Mouse (Mus musculus) G1E (cell line): ENCODE data around the gene P2rx4. TPM values are rescaled to one million over a fixed set of nuclear protein-coding genes. Genes with fewer than 3 reads are reported as not detected.

Experiments used
- ATAC-seq: 2 replicates; pipeline ENCODE4 v1.8.0; 2016; ENCODE audit warnings: mild to moderate bottlenecking; ENCODE audit not compliant: insufficient number of reproducible peaks, poor library complexity, low FRiP score, severe bottlenecking; ENCODE audit errors: extremely low read depth
- DNase-seq: peaks from one replicate; pipeline ENCODE4 v3.0.0; 2012; ENCODE audit warnings: low spot score
- H3K27me3 ChIP-seq: 2 replicates; pipeline ENCODE4 v1.6.1; 2012; ENCODE audit warnings: mild to moderate bottlenecking, low read length, inconsistent platforms; ENCODE audit not compliant: insufficient read depth
- H3K36me3 ChIP-seq: replicated peaks from 2 replicates; pipeline ENCODE3; 2012; ENCODE audit warnings: mild to moderate bottlenecking, inconsistent platforms
- H3K4me1 ChIP-seq: 2 replicates; pipeline ENCODE4 v1.6.1; 2012; ENCODE audit warnings: low read depth, low read length, inconsistent platforms, mixed read lengths; ENCODE audit not compliant: insufficient read depth
- H3K4me3 ChIP-seq: 2 replicates; pipeline ENCODE4 v1.5.1; 2012; ENCODE audit warnings: low read depth, mild to moderate bottlenecking, inconsistent platforms, low read length, moderate library complexity, mixed read lengths
- H3K9me3 ChIP-seq: replicated peaks from 2 replicates; pipeline ENCODE4 v1.6.1; 2012; ENCODE audit warnings: inconsistent platforms
- CTCF ChIP-seq: IDR thresholded peaks from 2 replicates; pipeline ENCODE4 v1.5.1; 2012; ENCODE audit warnings: low read depth, low read length, inconsistent platforms, mixed read lengths
- GATA1 ChIP-seq: IDR thresholded peaks from 2 replicates; pipeline ENCODE4 v1.6.1; 2012; ENCODE audit warnings: borderline replicate concordance, low read length, inconsistent platforms, mixed read lengths
- GATA2 ChIP-seq: IDR thresholded peaks from 2 replicates; pipeline ENCODE4 v1.6.1; 2012; ENCODE audit warnings: low read depth, low read length, inconsistent platforms, borderline replicate concordance
- POLR2AphosphoS5 ChIP-seq: IDR thresholded peaks from 2 replicates; pipeline ENCODE4 v1.6.1; 2012; ENCODE audit warnings: low read depth, low read length, inconsistent platforms; ENCODE audit not compliant: insufficient replicate concordance
- TAL1 ChIP-seq: conservative IDR thresholded peaks from 2 replicates; pipeline ENCODE4 v1.6.1; 2012; ENCODE audit warnings: low read depth, low read length, inconsistent platforms, mixed read lengths
- polyA plus RNA-seq: library from polyadenylated mRNA; stranded (reverse); fragments of >175 nt; gene quantifications from 2 replicates; pipeline ENCODE4 v1.2.3, GENCODE M21; 2012
- total RNA-seq, 2 experiments: library from RNA; stranded (forward) in 1 of 2; stranded (reverse) in 1 of 2; fragments of 200-1000 nt in 1 of 2; fragments of >200 nt in 1 of 2; fragmentation: Nextera tagmentation in 1 of 2; gene quantifications; 2 replicates each; pipeline ENCODE4 v1.2.3; 2014 to 2017

The P2rx4 gene
- total and polyA plus RNA-seq, 3 experiments: 12.1 to 61.2 (median 44.0) TPM

DNA sequence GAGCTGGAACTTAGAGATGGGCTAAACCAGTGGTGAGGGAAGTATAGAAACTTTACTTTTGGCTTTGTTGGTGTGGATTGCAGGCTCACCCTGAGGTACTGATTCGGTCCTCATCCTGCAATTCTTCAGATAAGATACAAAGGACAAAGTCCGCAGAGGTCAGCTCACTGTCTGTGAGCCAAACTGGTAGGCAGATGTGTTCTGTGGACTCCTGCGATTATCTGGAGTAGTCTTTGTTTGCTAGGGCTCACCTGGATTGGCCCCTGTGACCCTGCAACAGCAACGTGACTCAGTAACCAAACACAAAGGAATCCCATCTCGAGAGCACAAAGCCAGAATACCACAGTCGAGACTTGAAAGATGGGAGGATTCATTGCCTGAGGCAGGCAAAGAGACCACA lies 16.9 kb upstream of the P2rx4 start:
- TF ChIP-seq GATA2: no peak
- no peak for TF ChIP-seq POLR2AphosphoS5
- TF ChIP-seq TAL1: no peak
- no peak for TF ChIP-seq GATA1
- no peak for TF ChIP-seq CTCF
- no peak overlapping the region for H3K4me3 ChIP-seq
- peaks cover 7% of the 10 kb centered on the region for H3K27me3 ChIP-seq
- peaks cover 3% of the 10 kb centered on the region; the same call in 1 of the 2 replicates for H3K9me3 ChIP-seq
- DNase-seq (no peak), ATAC-seq (no peak)
- H3K36me3 ChIP-seq: no peaks in the 10 kb centered on the region
- peaks cover 6% of the 10 kb centered on the region; the same call in 1 of the 2 replicates for H3K4me1 ChIP-seq

DNA sequence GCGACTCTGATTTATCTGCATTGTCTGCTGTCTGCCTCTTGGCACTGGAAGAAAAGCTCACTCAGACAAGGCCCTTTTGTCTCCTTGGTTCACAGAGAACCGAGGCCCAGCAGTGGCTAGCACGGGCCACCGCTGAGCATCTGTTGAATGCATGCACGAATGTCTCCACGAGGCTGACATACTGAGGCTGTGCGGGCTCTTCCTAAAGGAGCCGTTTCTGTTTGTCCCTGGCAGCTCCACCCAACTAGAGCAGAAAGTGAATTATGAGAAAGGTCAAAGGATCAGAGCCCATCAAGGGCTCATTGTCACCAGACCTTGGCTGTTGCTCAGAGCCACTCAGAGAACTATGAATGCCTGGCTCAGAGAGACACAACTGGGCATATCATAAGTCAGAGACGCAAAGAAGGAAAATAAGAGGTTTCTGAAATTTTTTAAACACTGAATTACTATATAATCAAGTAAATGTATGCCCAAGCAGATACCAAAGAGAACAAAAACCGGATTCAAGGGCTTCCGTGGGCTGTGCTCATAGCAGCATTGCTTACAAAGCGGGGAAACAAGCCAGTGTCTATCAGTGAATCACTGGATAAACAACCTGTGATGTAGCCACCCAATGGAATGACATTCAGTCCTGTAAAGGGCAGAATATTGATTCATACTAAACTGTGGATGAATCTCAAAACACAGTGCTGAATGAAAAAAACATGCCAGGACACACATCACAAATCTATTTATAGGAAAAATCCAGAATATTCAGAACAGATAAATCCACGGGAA lies 13.7 kb upstream of the P2rx4 start:
- no peak for DNase-seq
- Histone ChIP-seq H3K4me3 (no peak overlapping the region), H3K9me3 (no peaks in the 10 kb centered on the region), H3K4me1 (peaks cover 32% of the 10 kb centered on the region), H3K36me3 (no peaks in the 10 kb centered on the region), H3K27me3 (peaks cover 5% of the 10 kb centered on the region; the same call in 1 of the 2 replicates)
- TF ChIP-seq GATA1 (no peak), GATA2 (no peak), CTCF (no peak), TAL1 (no peak), POLR2AphosphoS5 (no peak)
- no peak for ATAC-seq

DNA sequence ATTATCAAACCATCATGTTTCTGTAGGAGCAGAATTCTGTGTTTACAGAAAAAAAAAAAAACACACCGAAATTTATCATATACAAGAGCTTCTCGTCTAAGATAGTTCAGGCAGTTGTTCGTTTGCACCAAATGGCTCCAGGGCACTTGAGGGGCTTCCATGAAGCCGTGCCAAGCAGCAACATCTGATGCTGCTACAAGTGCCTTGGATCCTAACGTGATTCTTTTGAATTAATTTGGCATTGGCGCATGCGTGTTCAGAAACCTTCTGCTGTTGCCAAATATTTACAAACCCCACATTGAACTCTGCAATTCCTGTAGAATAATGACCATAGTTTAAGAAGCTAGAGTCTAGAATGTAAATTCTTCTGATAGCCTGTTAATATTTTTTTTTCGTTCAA lies 11.8 kb upstream of the P2rx4 start:
- ATAC-seq (no peak), DNase-seq (no peak)
- no peaks in the 10 kb centered on the region for H3K9me3 ChIP-seq
- no peak overlapping the region for H3K4me3 ChIP-seq
- peaks cover 5% of the 10 kb centered on the region; the same call in 1 of the 2 replicates for H3K27me3 ChIP-seq
- peaks cover 49% of the 10 kb centered on the region for H3K4me1 ChIP-seq
- TF ChIP-seq TAL1 (no peak), GATA1 (no peak), POLR2AphosphoS5 (no peak), GATA2 (no peak), CTCF (no peak)
- H3K36me3 ChIP-seq: no peaks in the 10 kb centered on the region

DNA sequence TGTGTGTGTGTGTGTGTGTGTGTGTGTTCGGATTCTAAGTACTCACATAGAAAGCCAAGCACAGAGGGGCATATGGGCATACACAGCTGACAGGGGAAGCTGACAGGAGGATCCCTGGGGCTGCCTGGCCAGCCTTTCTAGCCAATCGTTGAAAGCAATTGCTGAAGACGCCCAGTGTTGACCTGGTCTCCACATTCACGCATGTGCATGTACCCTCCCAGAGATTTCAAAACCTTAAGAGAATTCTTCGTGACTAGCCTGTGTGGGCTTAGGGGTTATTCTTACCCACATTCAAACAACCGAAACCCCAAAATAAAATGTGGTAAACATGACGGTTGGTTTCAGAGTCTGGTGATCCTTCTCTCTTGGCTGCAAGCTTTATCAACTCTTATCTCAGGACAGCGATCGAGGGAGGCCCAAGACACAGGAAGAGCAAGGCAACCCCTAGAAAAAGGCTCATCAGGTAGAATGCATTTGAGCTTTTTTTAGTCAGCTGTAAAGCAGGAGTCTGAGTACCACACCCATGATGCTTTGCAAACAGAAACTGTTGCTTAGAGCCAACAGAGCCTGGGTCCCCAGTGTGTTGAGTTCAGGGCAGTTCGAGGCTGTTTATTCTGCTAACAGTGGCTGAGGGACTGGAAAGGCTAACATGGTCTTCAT lies 9.2 kb upstream of the P2rx4 start:
- Histone ChIP-seq H3K4me3 (peak overlapping the region; percentile 30; the same call in 1 of the 2 replicates), H3K9me3 (no peaks in the 10 kb centered on the region), H3K36me3 (no peaks in the 10 kb centered on the region), H3K4me1 (peaks cover 64% of the 10 kb centered on the region), H3K27me3 (0 out of 2 replicates have a peak, but pooled peaks cover 2% of the 10 kb centered on the region)
- ATAC-seq: peak; percentile 24
- TF ChIP-seq CTCF (no peak), GATA2 (no peak), POLR2AphosphoS5 (no peak), TAL1 (no peak), GATA1 (no peak)
- no peak for DNase-seq

DNA sequence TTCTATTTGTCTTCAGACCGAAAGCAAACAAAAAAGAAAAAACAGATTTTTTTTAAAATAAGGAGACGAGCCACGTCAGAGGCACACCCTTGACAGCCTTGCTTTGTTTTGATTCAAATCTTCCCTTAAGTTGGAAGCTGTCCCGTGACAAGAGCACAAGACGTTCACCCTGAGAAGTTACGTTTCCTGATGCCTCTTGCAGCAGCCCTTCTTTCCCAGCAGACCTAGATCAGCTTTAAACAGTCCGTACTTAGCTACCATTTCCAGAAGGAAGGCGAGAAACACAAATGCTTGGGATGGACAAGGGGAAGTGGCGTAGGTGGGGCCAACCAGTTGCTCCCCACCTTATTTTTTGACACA lies 8.7 kb upstream of the P2rx4 start:
- Histone ChIP-seq H3K4me1 (peaks cover 69% of the 10 kb centered on the region), H3K36me3 (no peaks in the 10 kb centered on the region), H3K4me3 (peak overlapping the region; percentile 34; the same call in 1 of the 2 replicates), H3K27me3 (no peaks in the 10 kb centered on the region), H3K9me3 (no peaks in the 10 kb centered on the region)
- DNase-seq: no peak
- ATAC-seq: no peak
- no peak for TF ChIP-seq POLR2AphosphoS5
- TF ChIP-seq CTCF: no peak
- TF ChIP-seq GATA1: no peak
- TF ChIP-seq TAL1: no peak
- no peak for TF ChIP-seq GATA2

DNA sequence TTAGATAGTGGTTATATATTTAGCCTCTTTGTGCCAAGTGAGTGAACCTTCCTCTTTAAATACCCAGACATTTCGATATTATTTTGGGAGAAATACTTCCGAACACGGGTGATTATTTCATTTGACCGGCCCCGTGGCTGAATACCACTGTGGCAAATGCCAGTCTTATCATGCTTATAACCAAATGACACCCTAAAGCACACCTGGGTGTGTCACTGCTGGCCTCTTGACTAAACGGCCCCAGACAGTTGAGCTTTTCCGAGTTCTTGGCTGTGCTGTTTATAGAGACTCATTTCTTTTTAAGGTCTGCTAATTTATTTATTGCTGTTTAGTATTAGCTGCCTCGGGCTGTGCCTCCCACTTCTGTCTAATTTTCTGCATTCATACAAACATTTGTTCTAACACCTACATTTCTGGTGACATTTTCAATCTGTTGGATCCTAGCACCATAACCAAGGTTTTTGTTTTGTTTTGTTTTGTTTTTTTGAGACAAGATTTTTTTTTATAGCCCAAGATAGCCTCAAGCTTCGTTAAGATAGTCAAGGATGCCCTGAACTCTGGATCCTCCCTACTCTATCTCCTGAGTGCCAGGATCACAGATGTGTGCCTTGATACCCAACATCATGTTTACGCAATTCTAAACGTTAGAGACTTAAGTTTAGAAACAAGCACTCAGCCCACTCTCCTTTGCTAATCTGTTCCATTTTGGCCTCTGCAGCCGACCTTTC lies 7.1 kb upstream of the P2rx4 start:
- peaks cover 82% of the 10 kb centered on the region for H3K4me1 ChIP-seq
- TF ChIP-seq CTCF (no peak), TAL1 (peak; percentile 18; the same call in 1 of the 2 replicates), GATA1 (no peak)
- H3K36me3 ChIP-seq: no peaks in the 10 kb centered on the region
- ATAC-seq: no peak
- DNase-seq: no peak
- no peaks in the 10 kb centered on the region for H3K9me3 ChIP-seq
- no peak overlapping the region; the same call in 1 of the 2 replicates for H3K4me3 ChIP-seq
- H3K27me3 ChIP-seq: no peaks in the 10 kb centered on the region
